Mouse (Mus musculus) CH12.LX (cell line): Measurements from ENCODE around the gene Acvrl1. TPM values are rescaled to one million over a fixed set of nuclear protein-coding genes. Genes with fewer than 3 reads are reported as not detected.

ENCODE experiments used
- DNase-seq: peaks from one replicate; pipeline ENCODE4 v3.0.0-alpha.2; 2013; ENCODE audit errors: extremely low read depth
- H3K27ac ChIP-seq: 2 replicates; pipeline ENCODE4 v1.5.1; 2012; ENCODE audit warnings: low read depth, mild to moderate bottlenecking, control low read depth, moderate library complexity; ENCODE audit not compliant: insufficient read depth
- H3K27me3 ChIP-seq: replicated peaks from 2 replicates; pipeline ENCODE3; 2012; ENCODE audit warnings: inconsistent platforms
- H3K36me3 ChIP-seq, 2 experiments: replicated peaks in 1 of 2; 2 replicates each; pipeline versions ENCODE3 to v1.6.1; 2012; ENCODE audit warnings: inconsistent platforms in 1 of 2, low read length in 1 of 2, mild to moderate bottlenecking in 1 of 2, mixed read lengths in 1 of 2, moderate library complexity in 1 of 2; ENCODE audit not compliant: control insufficient read depth in 1 of 2, insufficient read depth in 1 of 2
- H3K4me1 ChIP-seq, 2 experiments: 2 replicates each; pipeline ENCODE4 v1.6.1; 2012; ENCODE audit warnings: inconsistent platforms in 1 of 2, moderate library complexity in 1 of 2; ENCODE audit not compliant: insufficient read depth in 2 of 2, control insufficient read depth in 1 of 2
- H3K4me2 ChIP-seq: 2 replicates; pipeline ENCODE4 v1.6.1; 2012; ENCODE audit warnings: low read depth, mild to moderate bottlenecking, control low read depth; ENCODE audit not compliant: poor library complexity, insufficient read depth, severe bottlenecking
- H3K4me3 ChIP-seq, 3 experiments: fragments of 150-350 bp in 1 of 3; sonication (generic) in 1 of 3; replicated peaks in 1 of 3; 2 replicates each; pipeline versions ENCODE3 to v1.5.1; 2011 to 2012; ENCODE audit warnings: low read depth in 2 of 3, low read length in 2 of 3, mild to moderate bottlenecking in 2 of 3, moderate library complexity in 2 of 3, control low read depth in 1 of 3, improper control_type of control experiment in 1 of 3, inconsistent platforms in 1 of 3, mixed read lengths in 1 of 3; ENCODE audit not compliant: poor library complexity in 1 of 3
- H3K79me2 ChIP-seq: replicated peaks from 2 replicates; pipeline ENCODE4 v1.6.1; 2012; ENCODE audit warnings: mild to moderate bottlenecking, moderate library complexity; ENCODE audit not compliant: control insufficient read depth, poor library complexity, insufficient read depth, severe bottlenecking; ENCODE audit errors: extremely low read depth
- H3K9ac ChIP-seq: 2 replicates; pipeline ENCODE4 v1.6.1; 2012; ENCODE audit warnings: low read depth, mild to moderate bottlenecking, control low read depth, moderate library complexity; ENCODE audit not compliant: insufficient read depth
- H3K9me3 ChIP-seq: replicated peaks from 2 replicates; pipeline ENCODE3; 2012; ENCODE audit warnings: low read length, inconsistent platforms, mixed read lengths
- BHLHE40 ChIP-seq: IDR thresholded peaks from 2 replicates; pipeline ENCODE4 v1.6.1; 2011; ENCODE audit warnings: mild to moderate bottlenecking, low read depth, low read length, improper control_type of control experiment
- CHD1 ChIP-seq: IDR thresholded peaks from 2 replicates; pipeline ENCODE4 v1.6.1; 2012; ENCODE audit warnings: low read depth, low read length, improper control_type of control experiment, inconsistent platforms
- CTCF ChIP-seq, 2 experiments: IDR thresholded peaks in 1 of 2; conservative IDR thresholded peaks in 1 of 2; 2 replicates each; pipeline ENCODE4 v1.5.1; 2011 to 2012; ENCODE audit warnings: low read depth in 2 of 2, low read length in 2 of 2, improper control_type of control experiment in 1 of 2, inconsistent platforms in 1 of 2, mild to moderate bottlenecking in 1 of 2, moderate library complexity in 1 of 2
- E2F4 ChIP-seq: IDR thresholded peaks from 2 replicates; pipeline ENCODE4 v1.6.1; 2011; ENCODE audit warnings: low read depth, low read length, improper control_type of control experiment; ENCODE audit not compliant: insufficient replicate concordance
- EP300 ChIP-seq: IDR thresholded peaks from 2 replicates; pipeline ENCODE4 v1.6.1; 2011; ENCODE audit warnings: low read length, improper control_type of control experiment
- ETS1 ChIP-seq: conservative IDR thresholded peaks from 2 replicates; pipeline ENCODE4 v1.6.1; 2012; ENCODE audit warnings: low read depth, mild to moderate bottlenecking, inconsistent platforms, low read length, improper control_type of control experiment, moderate library complexity
- HCFC1 ChIP-seq: IDR thresholded peaks from 2 replicates; pipeline ENCODE4 v1.6.1; 2012; ENCODE audit warnings: low read depth, mild to moderate bottlenecking, inconsistent platforms, low read length, improper control_type of control experiment
- JUND ChIP-seq: conservative IDR thresholded peaks from 2 replicates; pipeline ENCODE4 v1.6.1; 2011; ENCODE audit warnings: low read depth, low read length, improper control_type of control experiment
- MAFK ChIP-seq: IDR thresholded peaks from 2 replicates; pipeline ENCODE4 v1.6.1; 2011; ENCODE audit warnings: low read length, improper control_type of control experiment; ENCODE audit not compliant: insufficient replicate concordance
- MAX ChIP-seq: IDR thresholded peaks from 2 replicates; pipeline ENCODE4 v1.6.1; 2011; ENCODE audit warnings: low read length, improper control_type of control experiment
- MAZ ChIP-seq: IDR thresholded peaks from 2 replicates; pipeline ENCODE4 v1.6.1; 2012; ENCODE audit warnings: low read depth, mild to moderate bottlenecking, inconsistent platforms, low read length, improper control_type of control experiment, moderate library complexity
- MXI1 ChIP-seq: IDR thresholded peaks from 2 replicates; pipeline ENCODE4 v1.6.1; 2011; ENCODE audit warnings: mild to moderate bottlenecking, low read depth, low read length, improper control_type of control experiment
- POLR2A ChIP-seq: IDR thresholded peaks from 2 replicates; pipeline ENCODE4 v1.6.1; 2011; ENCODE audit warnings: low read depth, mild to moderate bottlenecking, improper control_type of control experiment, low read length
- RAD21 ChIP-seq: IDR thresholded peaks from 2 replicates; pipeline ENCODE4 v1.6.1; 2011; ENCODE audit warnings: low read depth, mild to moderate bottlenecking, low read length, improper control_type of control experiment, moderate library complexity
- RCOR1 ChIP-seq: conservative IDR thresholded peaks from 2 replicates; pipeline ENCODE4 v1.6.1; 2012; ENCODE audit warnings: low read depth, mild to moderate bottlenecking, inconsistent platforms, low read length, improper control_type of control experiment
- SMC3 ChIP-seq: IDR thresholded peaks from 2 replicates; pipeline ENCODE4 v1.6.1; 2011; ENCODE audit warnings: low read depth, low read length, improper control_type of control experiment
- USF1 ChIP-seq: IDR thresholded peaks from 2 replicates; pipeline ENCODE4 v1.6.1; 2014; ENCODE audit warnings: low read depth, mild to moderate bottlenecking, inconsistent platforms, low read length, improper control_type of control experiment
- USF2 ChIP-seq: conservative IDR thresholded peaks from 2 replicates; pipeline ENCODE4 v1.6.1; 2011; ENCODE audit warnings: low read depth, low read length, improper control_type of control experiment
- ZC3H11A ChIP-seq: IDR thresholded peaks from 2 replicates; pipeline ENCODE4 v1.6.1; 2012; ENCODE audit warnings: low read depth, mild to moderate bottlenecking, inconsistent platforms, low read length, improper control_type of control experiment
- ZKSCAN1 ChIP-seq: IDR thresholded peaks from 2 replicates; pipeline ENCODE4 v1.6.1; 2012; ENCODE audit warnings: low read depth, inconsistent platforms, low read length, improper control_type of control experiment, borderline replicate concordance
- ZMIZ1 ChIP-seq: IDR thresholded peaks from 2 replicates; pipeline ENCODE4 v1.6.1; 2012; ENCODE audit warnings: low read depth, mild to moderate bottlenecking, inconsistent platforms, low read length, improper control_type of control experiment
- dilution Hi-C: fragments of 300-500 bp; cut with MboI; formaldehyde crosslinking; loops from 2 replicates; pipeline ENCODE4 v1.14.3; 2020; ENCODE audit warnings: low sequenced_read_pairs; ENCODE audit not compliant: extremely low pct_unique_long_range_greater_than_20kb, extremely low pct_ligation_motif_present
- in situ Hi-C: fragments of 300-500 bp; cut with MboI; formaldehyde crosslinking; loops from 3 replicates; pipeline ENCODE4 v1.14.3; 2019; ENCODE audit warnings: low sequenced_read_pairs, low pct_ligation_motif_present, low pct_unique_long_range_greater_than_20kb, mixed read lengths
- polyA plus RNA-seq: library from polyadenylated mRNA; unstranded; fragments of >175 nt; gene quantifications from 2 replicates; pipeline ENCODE4 v1.2.1, GENCODE M21; 2012; ENCODE audit warnings: low read depth; ENCODE audit not compliant: insufficient read length
- total RNA-seq, 2 experiments: library from RNA; depleted of rRNA; stranded (reverse); fragments of 300-350 nt in 1 of 2; fragments of >200 nt in 1 of 2; gene quantifications; 2 replicates each; pipeline ENCODE4 v1.2.3; 2012 to 2014

Gene Acvrl1
- total and polyA plus RNA-seq, 3 experiments: 4.0 to 9.5 (median 5.2) TPM

DNA sequence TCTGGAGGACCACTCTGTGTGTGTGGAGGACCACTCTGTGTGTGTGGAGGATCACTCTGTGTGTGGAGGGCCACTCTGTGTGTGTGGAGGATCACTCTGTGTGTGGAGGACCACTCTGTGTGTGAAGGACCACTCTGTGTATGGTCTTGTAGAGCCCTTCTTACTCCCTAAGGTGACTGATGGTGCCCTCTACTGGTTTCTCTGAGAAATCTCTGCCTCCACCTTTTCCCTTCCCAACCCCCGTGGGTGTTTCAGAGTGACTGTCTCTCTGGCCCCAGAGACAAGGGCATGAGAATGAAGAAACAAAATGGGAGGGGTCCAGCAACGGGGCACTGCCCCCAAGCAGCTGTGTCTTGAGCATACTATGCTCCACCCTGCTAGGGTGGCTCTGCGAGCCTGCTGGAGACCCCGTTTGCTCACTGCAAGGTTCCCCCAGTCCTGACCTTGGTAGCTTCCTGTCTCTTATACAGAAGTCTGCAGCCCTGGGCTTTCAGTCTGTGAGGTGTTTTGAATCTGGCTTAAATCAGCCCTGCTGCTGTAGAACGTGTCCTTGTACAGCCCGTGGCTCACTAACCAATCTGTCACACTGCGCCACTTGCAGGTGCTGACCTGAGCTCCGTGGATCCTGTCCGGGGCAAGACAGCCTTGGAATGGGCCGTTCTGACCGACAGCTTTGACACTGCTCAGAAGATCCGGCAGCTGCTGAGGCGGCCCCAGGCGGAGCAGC, 9.8 kb upstream of the Acvrl1 start:
- in situ Hi-C loops (no loop called here), dilution Hi-C loops (no loop called here)
- Histone ChIP-seq H3K79me2 (no peaks in the 10 kb centered on the region), H3K4me3 (no peak overlapping the region), H3K9ac (no peak overlapping the region), H3K4me1 (peaks cover 2 to 16% of the 10 kb centered on the region in 2 experiments; a peak in 3 of 4 replicates), H3K4me2 (no peak overlapping the region), H3K27me3 (peaks cover 41% of the 10 kb centered on the region), H3K9me3 (peaks cover 9% of the 10 kb centered on the region), H3K36me3 (no peaks in the 10 kb centered on the region), H3K27ac (no peak overlapping the region)
- DNase-seq: peak; percentile 57
- no peak for TF ChIP-seq USF1
- TF ChIP-seq BHLHE40: no peak
- TF ChIP-seq MXI1: no peak
- no peak for TF ChIP-seq JUND
- TF ChIP-seq E2F4: no peak
- TF ChIP-seq ZC3H11A: no peak
- no peak for TF ChIP-seq MAX
- no peak for TF ChIP-seq ETS1
- no peak for TF ChIP-seq HCFC1
- TF ChIP-seq ZKSCAN1: no peak
- TF ChIP-seq RCOR1: no peak
- peak; percentile 61 to 75 for TF ChIP-seq CTCF (conservative IDR thresholded peaks at IDR 0.05 in 1 of 2, IDR thresholded peaks at IDR 0.05 in 1 of 2; ENCODE audit: low read depth in 2 of 2, low read length in 2 of 2)
- no peak for TF ChIP-seq USF2
- peak; percentile 40 for TF ChIP-seq RAD21
- TF ChIP-seq CHD1: no peak
- no peak for TF ChIP-seq MAZ
- TF ChIP-seq SMC3: peak; percentile 49
- no peak for TF ChIP-seq MAFK
- no peak for TF ChIP-seq POLR2A
- TF ChIP-seq EP300: no peak
- TF ChIP-seq ZMIZ1: no peak
